Mouse (Mus musculus): Measurements from ENCODE around the gene Magi1. TPM values are rescaled to one million over a fixed set of nuclear protein-coding genes. Genes with fewer than 3 reads are reported as not detected.

Gene Magi1
- polyA plus RNA-seq (2012; rRNA removed) = 2.3 TPM in 2 replicates

DNA sequence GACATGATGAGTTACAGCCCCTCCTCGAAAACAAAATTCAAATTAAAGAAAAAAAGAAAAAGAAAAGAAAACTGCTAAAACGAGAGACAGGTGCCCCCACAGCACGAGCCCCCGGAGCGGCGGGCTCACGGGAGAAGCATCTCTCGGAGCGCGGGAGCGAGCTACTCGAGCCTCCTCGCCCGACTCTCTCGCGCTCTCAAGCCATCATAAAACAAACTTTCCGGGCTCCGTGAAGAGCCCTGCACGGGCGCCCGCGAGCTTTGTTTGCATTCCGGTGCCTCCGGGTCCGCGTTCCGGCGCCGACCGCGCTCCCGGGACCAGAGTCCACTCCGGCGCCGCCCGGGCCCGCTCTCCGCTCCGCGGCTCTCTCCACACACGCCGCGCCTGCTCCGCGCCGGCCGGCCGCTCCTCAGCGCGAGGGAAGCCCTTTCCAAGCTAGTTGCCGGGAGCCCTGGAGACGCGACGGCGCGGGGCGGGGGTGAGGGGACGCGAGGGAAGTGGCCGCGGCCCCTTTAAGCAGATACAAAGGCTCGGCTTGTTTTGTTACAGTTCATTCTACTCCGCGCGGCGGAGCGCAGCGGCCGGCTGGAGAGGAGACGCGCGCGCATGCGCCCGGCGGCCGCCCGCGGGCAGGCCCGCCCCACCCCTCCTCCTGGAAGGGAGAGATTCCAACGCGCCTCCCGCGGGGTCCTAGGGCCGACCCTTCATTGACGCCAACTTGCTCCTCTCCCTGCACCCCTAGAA is at the start of gene Magi1:
Magi1 (minus strand) TSS at position 600 of the 744 bp plus-strand sequence.

Other genes with a start within 250 kb of the Magi1 start
- 2.8 and 3.0 TPM in 2 replicates for gene Slc25a26, start 216.4 kb upstream of the Magi1 start, polyA plus RNA-seq (2012; rRNA removed)